Mouse (Mus musculus) megakaryocyte-erythroid progenitor cell, adult 5-6 weeks (primary cell): ENCODE measurements around the gene Chac1. TPM values are rescaled to one million over a fixed set of nuclear protein-coding genes. Genes with fewer than 3 reads are reported as not detected.

ENCODE experiments used
- ATAC-seq: replicated peaks from 2 replicates; pipeline ENCODE4 v1.8.0; 2016; ENCODE audit warnings: mild to moderate bottlenecking, inconsistent platforms; ENCODE audit not compliant: severe bottlenecking, poor library complexity, low FRiP score, low TSS enrichment
- total RNA-seq, 2 experiments: library from RNA; stranded (forward) in 1 of 2; stranded (reverse) in 1 of 2; fragments of 200-1000, 215-1000 nt in 1 of 2; fragments of >200 nt in 1 of 2; fragmentation: Nextera tagmentation in 1 of 2; gene quantifications; 2 replicates each; pipeline ENCODE4 v1.2.3; 2014 to 2017

Chac1 gene
- total RNA-seq, 2 experiments from 2014 or later = not detected

- ATAC-seq = no peak
Observed at GRCm38 (mm10) chr2:119326161-119327101, 24.6 kb upstream of the Chac1 start.

- no peak for ATAC-seq
Observed at GRCm38 (mm10) chr2:119327102-119327480, 23.9 kb upstream of the Chac1 start.

GRCm38 (mm10) chr2:119327942-119328526 is 23.0 kb upstream of the Chac1 start:
- ATAC-seq = no peak

- no peak for ATAC-seq
Observed at GRCm38 (mm10) chr2:119328546-119328945, 22.5 kb upstream of the Chac1 start.

GRCm38 (mm10) chr2:119329123-119329817 is 21.8 kb upstream of the Chac1 start:
- ATAC-seq = no peak

- ATAC-seq = no peak
Observed at GRCm38 (mm10) chr2:119330795-119331194, 20.2 kb upstream of the Chac1 start.

GRCm38 (mm10) chr2:119332177-119332661 is 18.8 kb upstream of the Chac1 start:
- ATAC-seq = no peak

- no peak for ATAC-seq
Observed at GRCm38 (mm10) chr2:119334135-119334534, 16.9 kb upstream of the Chac1 start.

GRCm38 (mm10) chr2:119334964-119335525 is 16.0 kb upstream of the Chac1 start:
- no peak for ATAC-seq

- ATAC-seq = no peak
Observed at GRCm38 (mm10) chr2:119335535-119335934, 15.5 kb upstream of the Chac1 start.

GRCm38 (mm10) chr2:119336002-119336401 is 15.0 kb upstream of the Chac1 start:
- ATAC-seq = no peak

- ATAC-seq = no peak
Observed at GRCm38 (mm10) chr2:119336470-119336869, 14.6 kb upstream of the Chac1 start.

- ATAC-seq = peak; percentile 89
Observed at GRCm38 (mm10) chr2:119337425-119338265, 13.4 kb upstream of the Chac1 start.

GRCm38 (mm10) chr2:119344537-119345138 is 6.4 kb upstream of the Chac1 start:
- ATAC-seq = no peak

- no peak for ATAC-seq
Observed at GRCm38 (mm10) chr2:119353707-119354106, 2.7 kb downstream of the Chac1 start.

GRCm38 (mm10) chr2:119355089-119355488 is 4.1 kb downstream of the Chac1 start:
- ATAC-seq = no peak

GRCm38 (mm10) chr2:119355651-119356050 is 4.6 kb downstream of the Chac1 start:
- no peak for ATAC-seq

- ATAC-seq = no peak
Observed at GRCm38 (mm10) chr2:119356310-119356709, 5.3 kb downstream of the Chac1 start.

- no peak for ATAC-seq
Observed at GRCm38 (mm10) chr2:119356805-119357204, 5.8 kb downstream of the Chac1 start.
